Mouse (Mus musculus): Measurements from ENCODE around the gene Crtap. TPM values are rescaled to one million over a fixed set of nuclear protein-coding genes. Genes with fewer than 3 reads are reported as not detected.
A peak's percentile ranks its signal among the peaks of the same experiment; 100 is the strongest.
"Not testable (repeated sequence)": the region's sequence is repeated elsewhere in the genome, so short reads cannot be mapped to it uniquely, and the experiment has no call there.

Crtap gene
- polyA plus RNA-seq, 1 experiment, result 45.7 TPM

DNA sequence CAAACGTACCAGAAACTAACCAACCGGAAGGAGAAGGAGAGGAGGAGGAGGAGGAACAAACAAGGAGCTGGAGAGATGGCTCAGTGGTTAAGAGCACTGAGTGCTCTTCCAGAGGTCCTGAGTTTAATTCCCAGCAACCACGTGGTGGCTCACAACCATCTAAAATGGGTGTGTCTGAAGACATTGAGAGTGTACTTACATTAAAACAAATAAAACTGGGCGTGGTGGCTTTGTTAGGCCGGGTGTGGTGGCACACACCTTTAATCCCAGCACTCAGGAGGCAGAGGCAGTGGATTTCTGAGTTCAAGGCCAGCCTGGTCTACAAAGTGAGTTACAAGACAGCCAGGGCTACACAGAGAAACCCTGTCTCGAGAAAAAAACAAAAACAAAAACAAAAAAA is 3.7 kb upstream of the Crtap start:
- TF ChIP-seq EP300 (IDR thresholded peaks at IDR 0.05; ENCODE audit: insufficient read depth, low read depth, low read length), result 0 out of 2 replicates have a peak, but pooled peaks have one; percentile 15
- H3K4me1 ChIP-seq (ENCODE audit: control insufficient read depth, insufficient read depth, low read length); H3K4me3 ChIP-seq (ENCODE audit: low read depth, low read length); H3K9me3 ChIP-seq (replicated peaks; ENCODE audit: control insufficient read depth, insufficient read depth, low read length, poor library complexity, severe bottlenecking); H3K36me3 ChIP-seq (ENCODE audit: control insufficient read depth, insufficient read depth, low read length, poor library complexity, severe bottlenecking); H3K9ac ChIP-seq (ENCODE audit: low read depth, poor library complexity, severe bottlenecking); H3K27me3 ChIP-seq (ENCODE audit: control insufficient read depth, insufficient read depth, low read length, poor library complexity, severe bottlenecking): not testable (repeated sequence)
- H3K27ac ChIP-seq (ENCODE audit: insufficient read depth, low read length), result peak overlapping the region; percentile 63

DNA sequence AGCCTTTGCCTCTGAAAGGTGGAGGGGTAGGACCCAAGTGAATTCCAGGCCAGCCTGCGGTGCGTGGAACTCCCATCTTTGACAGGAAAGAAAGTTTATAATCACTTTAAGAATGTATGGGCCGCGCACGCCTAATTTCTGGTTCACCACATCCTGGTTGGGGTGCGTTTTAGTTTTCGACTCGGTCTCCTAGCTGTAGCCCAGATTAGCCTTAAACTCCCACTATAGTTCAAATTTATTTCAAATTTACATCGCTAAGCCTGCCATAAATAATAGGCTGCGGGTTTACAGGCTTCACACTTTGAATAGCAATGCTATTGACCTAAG is 237 bp upstream of the Crtap start:
- H3K27ac ChIP-seq (ENCODE audit: insufficient read depth, low read length), result no peak overlapping the region

DNA sequence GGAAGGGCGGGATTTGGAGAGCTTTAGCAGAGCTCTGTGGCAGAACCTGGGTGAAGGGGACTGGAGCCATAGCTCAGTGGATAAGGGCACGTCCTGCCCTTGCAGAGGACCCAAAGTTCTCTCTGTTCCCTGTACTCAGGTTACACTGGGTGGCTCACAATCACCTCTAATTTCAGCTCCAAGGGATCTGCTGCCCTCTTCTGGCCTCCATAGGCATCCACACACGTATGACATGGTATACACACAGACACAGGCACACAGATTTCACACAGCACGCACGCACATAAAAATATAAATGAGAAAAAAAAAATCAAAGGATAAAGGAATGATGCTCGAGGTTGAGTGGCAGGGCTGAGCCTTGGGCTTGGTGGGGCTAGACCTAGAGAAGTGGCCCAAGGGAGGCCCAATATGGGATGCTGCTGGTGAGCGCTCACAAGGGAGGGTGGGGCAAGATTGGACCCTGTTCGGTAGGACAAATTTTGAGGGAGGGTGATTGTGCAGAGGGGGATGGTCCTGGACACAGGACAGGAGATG is 1.0 kb downstream of the Crtap start:
- TF ChIP-seq CTCF (IDR thresholded peaks at IDR 0.05; ENCODE audit: low read depth, low read length) (peak; percentile 34), POLR2A (IDR thresholded peaks at IDR 0.05; ENCODE audit: insufficient read depth, low read length) (no peak)
- H3K4me3 ChIP-seq (ENCODE audit: low read depth, low read length), result peak overlapping the region; percentile 60
- H3K4me1 ChIP-seq (ENCODE audit: control insufficient read depth, insufficient read depth, low read length), result peaks cover under 1% of the 10 kb centered on the region
- H3K9me3 ChIP-seq (replicated peaks; ENCODE audit: control insufficient read depth, insufficient read depth, low read length, poor library complexity, severe bottlenecking), result no peaks in the 10 kb centered on the region
- no peak overlapping the region for H3K9ac ChIP-seq (ENCODE audit: low read depth, poor library complexity, severe bottlenecking)
- H3K27ac ChIP-seq (ENCODE audit: insufficient read depth, low read length), result no peak overlapping the region
- H3K36me3 ChIP-seq (ENCODE audit: control insufficient read depth, insufficient read depth, low read length, poor library complexity, severe bottlenecking), result no peaks in the 10 kb centered on the region
- no peaks in the 10 kb centered on the region for H3K27me3 ChIP-seq (ENCODE audit: control insufficient read depth, insufficient read depth, low read length, poor library complexity, severe bottlenecking)

More for the DNA sequence above, 237 bp upstream of the Crtap start:
- H3K4me1 ChIP-seq (ENCODE audit: control insufficient read depth, insufficient read depth, low read length), result peaks cover 2% of the 10 kb centered on the region
- H3K27me3 ChIP-seq (ENCODE audit: control insufficient read depth, insufficient read depth, low read length, poor library complexity, severe bottlenecking), result no peaks in the 10 kb centered on the region
- peak overlapping the region; percentile 82 for H3K9ac ChIP-seq (ENCODE audit: low read depth, poor library complexity, severe bottlenecking)
- H3K9me3 ChIP-seq (replicated peaks; ENCODE audit: control insufficient read depth, insufficient read depth, low read length, poor library complexity, severe bottlenecking), result no peaks in the 10 kb centered on the region
- no peaks in the 10 kb centered on the region for H3K36me3 ChIP-seq (ENCODE audit: control insufficient read depth, insufficient read depth, low read length, poor library complexity, severe bottlenecking)
- TF ChIP-seq POLR2A (IDR thresholded peaks at IDR 0.05; ENCODE audit: insufficient read depth, low read length) (no peak), EP300 (IDR thresholded peaks at IDR 0.05; ENCODE audit: insufficient read depth, low read depth, low read length) (no peak), CTCF (IDR thresholded peaks at IDR 0.05; ENCODE audit: low read depth, low read length) (no peak)
- peak overlapping the region; percentile 91 for H3K4me3 ChIP-seq (ENCODE audit: low read depth, low read length)

DNA sequence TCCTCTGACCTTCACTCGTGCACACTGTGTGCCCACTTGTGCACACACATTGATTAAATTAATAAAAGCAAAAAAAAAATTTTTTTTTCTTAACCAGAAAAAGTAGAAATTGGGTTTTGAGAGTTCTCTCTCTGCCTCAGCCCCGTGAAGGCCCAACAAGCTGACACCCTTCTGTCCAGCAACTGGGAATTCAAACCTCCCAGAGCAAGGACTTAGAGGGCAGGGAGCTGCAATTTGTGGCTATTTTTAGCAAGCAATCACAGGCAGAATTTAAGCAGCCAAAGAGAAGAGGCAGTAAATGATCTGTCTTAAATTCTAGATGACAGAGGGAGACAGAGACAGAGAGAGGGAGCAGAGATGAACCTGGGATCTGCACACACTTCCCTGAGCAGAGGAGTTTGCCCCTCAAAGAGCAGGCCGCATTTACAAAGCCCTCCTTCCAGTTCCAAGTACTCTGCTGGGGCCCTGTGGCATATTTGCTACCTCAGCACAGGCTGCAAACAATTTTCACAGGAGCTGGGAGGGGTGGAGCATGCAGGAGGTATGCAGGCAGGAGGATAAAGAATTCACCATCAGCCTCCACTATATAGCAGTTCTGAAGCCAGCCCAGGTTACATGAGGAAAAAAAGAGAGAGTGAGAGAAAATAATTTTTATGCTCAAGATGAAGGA is 1.6 kb downstream of the Crtap start:
- no peaks in the 10 kb centered on the region for H3K4me1 ChIP-seq (ENCODE audit: control insufficient read depth, insufficient read depth, low read length)
- H3K9ac ChIP-seq (ENCODE audit: low read depth, poor library complexity, severe bottlenecking), result no peak overlapping the region
- no peaks in the 10 kb centered on the region for H3K9me3 ChIP-seq (replicated peaks; ENCODE audit: control insufficient read depth, insufficient read depth, low read length, poor library complexity, severe bottlenecking)
- H3K36me3 ChIP-seq (ENCODE audit: control insufficient read depth, insufficient read depth, low read length, poor library complexity, severe bottlenecking), result no peaks in the 10 kb centered on the region
- H3K4me3 ChIP-seq (ENCODE audit: low read depth, low read length), result no peak overlapping the region
- H3K27me3 ChIP-seq (ENCODE audit: control insufficient read depth, insufficient read depth, low read length, poor library complexity, severe bottlenecking), result no peaks in the 10 kb centered on the region
- no peak for TF ChIP-seq EP300 (IDR thresholded peaks at IDR 0.05; ENCODE audit: insufficient read depth, low read depth, low read length)
- TF ChIP-seq CTCF (IDR thresholded peaks at IDR 0.05; ENCODE audit: low read depth, low read length), result no peak
- TF ChIP-seq POLR2A (IDR thresholded peaks at IDR 0.05; ENCODE audit: insufficient read depth, low read length), result no peak
- no peak overlapping the region for H3K27ac ChIP-seq (ENCODE audit: insufficient read depth, low read length)

DNA sequence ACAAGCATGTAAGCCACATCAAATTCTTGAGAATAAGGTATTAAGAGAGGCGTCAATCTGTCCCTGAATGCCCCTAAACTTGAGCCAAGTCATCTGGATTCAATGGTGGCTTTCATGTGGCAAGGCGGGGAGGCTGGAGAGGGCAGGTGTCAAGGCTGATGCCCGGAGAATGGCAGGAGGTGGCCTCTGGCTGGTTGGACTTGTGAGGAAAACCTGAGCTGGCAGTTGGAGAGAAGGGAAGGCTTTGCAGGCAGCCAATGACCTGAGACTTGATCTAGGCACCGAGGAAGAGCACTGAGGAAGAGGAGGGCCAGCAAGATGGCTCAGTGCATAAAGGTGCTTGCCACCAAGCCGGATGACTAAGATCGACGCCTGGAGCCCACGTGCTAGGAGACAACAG is 2.2 kb downstream of the Crtap start:
- Histone ChIP-seq H3K27ac (ENCODE audit: insufficient read depth, low read length) (no peak overlapping the region), H3K4me1 (ENCODE audit: control insufficient read depth, insufficient read depth, low read length) (no peaks in the 10 kb centered on the region), H3K36me3 (ENCODE audit: control insufficient read depth, insufficient read depth, low read length, poor library complexity, severe bottlenecking) (no peaks in the 10 kb centered on the region), H3K27me3 (ENCODE audit: control insufficient read depth, insufficient read depth, low read length, poor library complexity, severe bottlenecking) (no peaks in the 10 kb centered on the region), H3K4me3 (ENCODE audit: low read depth, low read length) (no peak overlapping the region), H3K9ac (ENCODE audit: low read depth, poor library complexity, severe bottlenecking) (no peak overlapping the region), H3K9me3 (replicated peaks; ENCODE audit: control insufficient read depth, insufficient read depth, low read length, poor library complexity, severe bottlenecking) (no peaks in the 10 kb centered on the region)
- TF ChIP-seq EP300 (IDR thresholded peaks at IDR 0.05; ENCODE audit: insufficient read depth, low read depth, low read length) (no peak), POLR2A (IDR thresholded peaks at IDR 0.05; ENCODE audit: insufficient read depth, low read length) (no peak), CTCF (IDR thresholded peaks at IDR 0.05; ENCODE audit: low read depth, low read length) (no peak)

DNA sequence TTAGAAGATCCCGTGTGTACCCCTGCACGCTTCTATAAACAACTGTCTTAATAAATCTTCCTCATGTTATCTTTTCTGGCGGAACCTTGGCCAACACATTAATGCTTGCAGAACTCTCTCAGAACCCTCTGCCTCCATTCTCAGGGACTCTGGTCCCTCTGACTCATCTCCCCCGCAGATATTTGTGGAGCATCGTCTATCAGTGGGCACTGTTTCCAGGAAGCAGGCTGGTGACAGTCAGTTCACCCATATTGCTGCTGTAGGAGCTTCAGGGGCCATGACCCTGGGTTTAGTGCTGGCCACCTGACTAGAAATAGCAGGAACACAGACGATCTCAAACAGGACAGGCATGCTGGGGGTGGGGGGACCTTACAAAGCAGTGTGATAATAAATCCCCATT is 3.4 kb downstream of the Crtap start:
- no peaks in the 10 kb centered on the region for H3K9me3 ChIP-seq (replicated peaks; ENCODE audit: control insufficient read depth, insufficient read depth, low read length, poor library complexity, severe bottlenecking)
- no peak overlapping the region for H3K9ac ChIP-seq (ENCODE audit: low read depth, poor library complexity, severe bottlenecking)
- H3K4me3 ChIP-seq (ENCODE audit: low read depth, low read length), result no peak overlapping the region
- no peaks in the 10 kb centered on the region for H3K27me3 ChIP-seq (ENCODE audit: control insufficient read depth, insufficient read depth, low read length, poor library complexity, severe bottlenecking)
- H3K27ac ChIP-seq (ENCODE audit: insufficient read depth, low read length), result no peak overlapping the region
- TF ChIP-seq EP300 (IDR thresholded peaks at IDR 0.05; ENCODE audit: insufficient read depth, low read depth, low read length), result no peak
- no peak for TF ChIP-seq POLR2A (IDR thresholded peaks at IDR 0.05; ENCODE audit: insufficient read depth, low read length)
- no peak for TF ChIP-seq CTCF (IDR thresholded peaks at IDR 0.05; ENCODE audit: low read depth, low read length)
- no peaks in the 10 kb centered on the region for H3K4me1 ChIP-seq (ENCODE audit: control insufficient read depth, insufficient read depth, low read length)
- H3K36me3 ChIP-seq (ENCODE audit: control insufficient read depth, insufficient read depth, low read length, poor library complexity, severe bottlenecking), result 0 out of 2 replicates have a peak, but pooled peaks cover 2% of the 10 kb centered on the region

Measured in ES-Bruce4 (cell line).